ENCODE assay signal across 17 mouse cellular contexts in the genomic region with DNA sequence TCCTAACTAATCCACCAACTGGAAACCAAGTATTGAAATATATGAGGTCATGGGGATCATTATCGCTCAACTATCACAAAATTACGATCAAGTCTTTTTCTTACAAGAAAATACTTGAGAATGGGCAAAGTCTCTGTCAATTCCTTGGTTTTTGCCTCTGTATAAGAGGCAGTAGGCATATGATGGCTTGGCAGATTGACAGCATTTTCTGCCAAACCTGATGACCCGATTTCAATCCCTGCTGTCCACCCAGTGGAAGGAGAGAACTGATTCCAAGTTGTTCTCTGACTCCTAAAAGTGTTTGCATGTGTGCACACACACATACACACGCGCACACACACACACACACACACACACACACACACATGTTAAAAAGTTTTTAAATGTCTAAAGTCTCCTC.
"Had no signal": no experiment of that assay in that cellular context is flagged by ENCODE, and none has a peak within 500 bp of the region (broad histone marks: within the 10 kb centered on the region; RNA-seq: fewer than 3 reads in every experiment).

No protein-coding gene starts in this region.

- H3K27ac ChIP-seq: layer of hippocampus, adult 2 months; liver, embryonic 13.5 days; lung, embryonic 15.5 days; macrophage; midbrain, embryonic 12.5 days; stomach, embryonic 15.5 days had no signal

- H3K4me1 ChIP-seq: liver, embryonic 13.5 days; lung, embryonic 15.5 days; midbrain, embryonic 12.5 days; stomach, embryonic 15.5 days had no signal

- ATAC-seq: liver, postnatal 0 days; midbrain, embryonic 16.5 days had no signal

- DNase-seq: kidney, postnatal 10 days; kidney, postnatal 4 days; left cerebral cortex, postnatal 4 days; liver; liver, embryonic 13.5 days; liver, postnatal 0 days; lung, postnatal 14 days; right cerebral cortex, postnatal 14 days; thymus, adult 2 months; thymus, postnatal 25 days had no signal

- H3K27me3 ChIP-seq: liver, embryonic 13.5 days; megakaryocyte, embryonic 14.5 days; midbrain, embryonic 12.5 days; stomach, embryonic 15.5 days had no signal

- H3K36me3 ChIP-seq: liver, embryonic 13.5 days; lung, embryonic 15.5 days; midbrain, embryonic 12.5 days; stomach, embryonic 15.5 days had no signal

- H3K4me2 ChIP-seq: liver, embryonic 13.5 days; lung, embryonic 15.5 days; midbrain, embryonic 12.5 days; stomach, embryonic 15.5 days had no signal

- H3K4me3 ChIP-seq: layer of hippocampus, adult 2 months; liver, embryonic 13.5 days; lung, embryonic 15.5 days; megakaryocyte, embryonic 14.5 days; midbrain, embryonic 12.5 days; stomach, embryonic 15.5 days had no signal

- H3K9ac ChIP-seq: liver, embryonic 13.5 days; liver, postnatal 0 days; lung, embryonic 15.5 days; midbrain, embryonic 12.5 days; stomach, embryonic 15.5 days had no signal

- H3K9me3 ChIP-seq: liver, embryonic 13.5 days; lung, embryonic 15.5 days; megakaryocyte, embryonic 14.5 days; midbrain, embryonic 12.5 days; stomach, embryonic 15.5 days had no signal
